Mouse (Mus musculus): ENCODE data around the gene Banp. TPM values are rescaled to one million over a fixed set of nuclear protein-coding genes. Genes with fewer than 3 reads are reported as not detected.
A peak's percentile ranks its signal among the peaks of the same experiment; 100 is the strongest.

Gene Banp
- polyA plus RNA-seq (2012; rRNA removed) = 28.3 and 35.3 TPM in 2 replicates

DNA sequence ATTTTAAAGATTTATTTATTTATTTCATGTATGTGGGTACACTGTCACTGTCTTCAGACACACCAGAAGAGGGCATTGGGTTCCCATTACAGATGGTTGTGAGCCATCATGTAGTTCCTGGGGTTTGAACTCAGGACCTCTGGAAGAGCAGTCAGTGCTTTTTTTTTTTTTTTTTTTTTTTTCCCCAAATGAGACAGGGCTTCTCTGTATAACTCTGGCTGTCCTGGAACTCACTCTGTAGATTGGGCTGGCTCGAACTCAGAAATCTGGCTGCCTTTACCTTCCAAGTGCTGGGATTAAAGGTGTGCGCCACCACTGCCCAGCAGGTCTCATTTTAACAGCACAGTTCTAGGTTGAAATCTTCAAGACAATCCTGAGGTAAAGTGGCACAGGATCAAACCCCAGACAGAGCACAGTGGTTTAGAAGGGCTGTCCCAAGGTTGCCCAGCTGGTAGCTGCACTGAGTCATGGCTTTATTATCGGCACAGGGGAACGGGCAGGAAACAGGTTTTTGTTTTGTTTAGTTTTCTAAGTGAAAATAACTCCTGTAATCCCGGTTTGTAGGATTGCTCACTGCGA is at the start of gene Banp:
Gene Banp (plus strand): TSS at position 529 of the 579 bp plus-strand sequence.
- 29% methylated on average over 6 of the region's 6 CpGs for WGBS
- DNase-seq (ENCODE audit: low read depth, low spot score) = no peak

DNA sequence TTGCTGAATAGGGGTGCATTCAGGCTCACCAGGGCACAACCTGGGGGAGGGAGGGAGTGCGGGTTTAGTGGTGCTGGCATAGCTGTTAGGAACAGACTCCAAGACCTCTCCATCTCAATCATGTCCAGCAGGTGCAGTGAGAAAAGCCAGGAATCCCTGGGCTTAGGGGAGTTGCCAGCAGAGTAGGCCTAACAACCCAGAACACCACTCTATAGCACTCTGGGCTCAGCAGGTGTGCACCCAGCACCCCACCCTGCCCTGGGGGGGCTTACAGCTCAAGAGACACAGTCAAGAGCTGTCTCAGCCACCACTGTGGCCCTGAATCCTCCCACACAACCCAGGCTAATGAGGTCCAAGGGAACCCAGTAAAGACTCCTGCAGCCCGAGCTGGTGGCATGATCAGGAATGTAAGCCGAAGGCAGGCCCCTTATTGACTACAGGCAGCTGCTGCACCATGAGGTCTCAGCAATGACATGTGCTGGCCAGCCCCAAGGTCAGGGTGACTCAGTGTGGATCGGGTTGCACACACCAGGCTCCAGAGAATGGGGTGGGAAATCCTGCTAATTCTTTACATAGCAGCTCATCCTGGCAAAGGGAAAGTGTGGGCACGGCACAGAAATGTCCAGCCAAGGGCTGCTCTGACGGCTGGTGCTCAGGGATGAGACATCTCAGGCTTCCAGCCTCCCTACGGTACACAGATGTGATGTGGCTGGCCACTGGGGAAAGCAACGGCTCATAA is 47.9 kb upstream of the Banp start:
- no peak for DNase-seq (ENCODE audit: low read depth, low spot score)

DNA sequence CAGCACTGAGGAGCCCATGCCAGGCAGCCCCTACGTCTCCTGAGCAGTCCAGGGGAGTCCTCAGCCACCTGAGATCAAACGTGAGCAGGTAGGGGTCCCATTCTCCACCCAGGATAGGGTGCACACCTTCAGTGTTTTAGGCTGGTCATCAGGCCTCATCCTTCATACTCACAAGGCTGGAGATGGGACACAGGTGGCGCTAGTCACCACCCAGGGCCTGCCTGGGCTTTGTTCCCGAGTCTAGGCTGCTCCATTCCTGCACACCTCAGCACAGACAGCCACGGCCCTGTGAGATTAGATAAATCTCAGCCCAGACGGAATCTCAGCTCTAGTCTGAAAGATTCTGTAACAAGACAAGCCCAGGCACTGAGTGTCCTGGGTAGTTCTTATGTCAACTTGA is 45.6 kb upstream of the Banp start:
- no peak for DNase-seq (ENCODE audit: low read depth, low spot score)

More for the DNA sequence above, 47.9 kb upstream of the Banp start:
- WGBS = 57% methylated on average over 8 of the region's 8 CpGs

DNA sequence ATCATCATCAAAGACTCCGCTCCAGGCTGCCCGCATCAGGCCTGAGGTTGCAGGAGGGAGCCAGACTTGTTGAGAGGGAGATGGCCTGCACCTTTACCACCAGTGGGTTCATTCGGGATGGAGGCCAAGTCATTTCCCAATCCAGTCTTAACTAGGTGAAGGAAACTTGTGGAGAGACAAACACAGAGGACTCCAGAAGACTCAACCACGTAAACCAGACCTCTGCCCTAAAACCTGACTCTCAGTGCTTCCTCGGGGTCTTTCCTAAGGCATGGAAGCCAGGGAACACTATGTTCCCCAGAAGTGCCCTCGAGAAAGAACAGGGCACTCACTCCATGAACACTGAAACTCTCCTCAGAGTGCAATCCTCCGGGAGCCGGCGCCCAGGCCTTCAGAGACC is 44.6 kb upstream of the Banp start:
- WGBS = 75% methylated on average over 9 of the region's 9 CpGs
- no peak for DNase-seq (ENCODE audit: low read depth, low spot score)

More for the DNA sequence above, 45.6 kb upstream of the Banp start:
- 67% methylated on average over 6 of the region's 6 CpGs for WGBS

DNA sequence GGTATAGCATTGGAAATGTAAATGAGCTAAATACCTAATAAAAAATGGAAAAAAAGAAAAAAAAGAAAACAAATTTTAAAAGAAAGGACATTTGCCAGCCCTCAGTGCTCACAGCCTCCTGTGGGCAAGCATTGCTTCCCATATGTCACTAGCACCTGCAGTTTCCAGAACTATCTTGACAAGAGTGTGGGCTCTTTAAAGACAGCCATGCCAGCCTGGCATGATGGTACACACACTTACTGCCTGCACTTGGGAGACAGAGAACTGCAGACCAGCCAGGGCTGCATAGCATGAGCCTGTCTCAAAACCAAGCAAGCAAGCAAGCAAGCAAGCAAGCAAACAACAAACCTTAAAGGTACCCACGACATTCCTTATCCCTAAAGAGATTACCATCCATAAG is 44.1 kb upstream of the Banp start:
- 27% methylated on average over 1 of the region's 1 CpGs for WGBS
- DNase-seq (ENCODE audit: low read depth, low spot score) = no peak

DNA sequence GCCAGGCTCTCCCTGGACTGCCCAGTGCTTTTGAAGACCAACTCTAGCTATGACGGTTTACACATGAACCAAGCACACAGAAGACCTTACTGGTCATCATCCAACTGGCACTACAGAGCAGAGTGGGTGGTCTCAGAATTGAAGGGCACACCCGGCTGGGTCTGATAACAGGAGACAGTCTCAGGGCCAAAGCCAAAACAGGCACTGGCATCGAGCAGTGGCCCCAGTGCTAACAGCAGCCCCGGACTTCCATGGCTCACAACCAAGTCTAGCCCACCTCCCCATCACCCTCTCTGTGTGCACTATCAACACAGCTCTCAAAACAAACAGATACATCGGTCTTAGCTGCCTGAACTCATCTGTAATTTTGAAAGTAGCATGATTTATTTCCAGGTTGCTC is 43.7 kb upstream of the Banp start:
- DNase-seq (ENCODE audit: low read depth, low spot score) = no peak
- 22% methylated on average over 5 of the region's 5 CpGs for WGBS

DNA sequence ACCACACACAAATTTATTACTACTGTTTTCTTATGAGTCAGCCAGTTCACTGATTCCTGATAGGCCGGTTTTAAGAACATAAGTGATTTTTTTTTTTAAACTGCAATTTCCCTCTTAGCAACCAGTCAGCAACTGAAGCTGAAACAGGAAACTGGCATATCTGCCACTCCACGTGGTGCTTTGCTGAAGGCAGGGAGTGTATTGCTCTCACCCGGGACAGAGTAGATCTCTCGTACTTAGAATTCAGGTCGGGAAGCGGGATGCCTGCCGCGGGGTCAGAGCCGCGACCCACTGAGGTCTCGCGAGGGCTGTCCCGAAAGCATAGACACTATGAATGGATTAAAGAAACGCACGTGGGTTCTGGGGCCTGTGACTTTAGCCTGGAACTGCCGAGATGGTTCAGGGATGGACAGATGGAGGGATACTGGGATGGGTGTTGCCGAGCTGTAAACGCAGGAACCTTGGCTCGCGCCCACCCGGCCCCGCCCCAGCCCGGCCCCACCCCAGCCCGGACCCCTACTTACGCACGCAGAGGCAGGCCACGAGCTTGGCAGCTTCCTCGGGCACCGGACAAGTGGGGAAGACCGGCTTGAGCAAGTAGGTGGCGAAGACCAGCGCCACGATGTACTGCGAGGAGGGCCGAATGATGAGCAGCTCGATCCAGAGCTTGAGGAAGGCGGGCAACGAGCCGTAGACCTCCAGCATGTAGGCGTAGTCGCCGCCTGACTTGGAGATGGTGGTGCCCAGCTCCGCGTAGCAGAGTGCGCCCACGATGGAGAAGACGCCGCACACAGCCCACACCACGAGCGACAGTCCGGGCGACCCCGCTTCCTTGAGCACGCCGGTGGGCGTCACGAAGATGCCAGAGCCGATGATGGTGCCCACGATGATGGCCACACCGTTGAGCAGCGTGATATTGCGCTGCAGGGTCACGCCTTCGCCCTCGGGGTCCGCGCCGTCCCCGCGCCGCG is 42.7 kb upstream of the Banp start:
- peak; percentile 62 for DNase-seq (ENCODE audit: low read depth, low spot score)
- under 1% methylated on average over 72 of the region's 72 CpGs for WGBS

DNA sequence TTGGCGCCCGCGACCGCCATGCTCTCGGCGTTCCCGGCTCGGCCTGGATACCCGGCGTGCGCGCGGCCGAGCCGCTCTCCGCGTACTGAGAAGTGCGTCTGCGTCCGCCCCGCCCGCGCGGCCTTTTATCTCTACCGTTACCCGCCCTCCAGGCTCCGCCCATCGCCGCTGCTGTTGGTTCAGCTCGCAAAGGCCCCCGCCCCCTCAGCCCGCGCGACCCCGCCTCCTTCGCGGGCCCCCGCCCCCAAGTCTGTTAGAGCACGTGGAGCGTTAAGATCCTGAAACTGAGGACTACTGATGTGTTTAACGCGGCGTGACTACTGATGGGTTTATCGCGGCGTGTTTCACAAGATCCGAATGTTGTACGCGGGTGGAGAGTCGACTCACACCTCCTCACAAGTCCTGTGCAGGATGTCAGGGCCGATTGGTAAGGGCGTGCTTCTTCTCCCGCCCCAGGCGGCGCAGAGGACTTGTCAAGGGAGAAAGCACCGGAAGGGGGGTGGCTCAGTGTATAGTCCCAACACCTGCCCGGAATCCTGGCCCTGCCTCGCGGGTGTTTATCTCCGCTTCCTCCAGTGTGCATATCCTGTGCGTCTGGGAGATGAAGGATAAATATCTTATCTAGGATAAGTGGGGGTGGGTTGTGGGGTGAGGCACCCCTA is 41.8 kb upstream of the Banp start, which contains the start of gene Slc7a5:
Gene Slc7a5 (minus strand): TSS at position 108 of the 662 bp plus-strand sequence.
- WGBS = under 1% methylated on average over 61 of the region's 61 CpGs
- peak; percentile 71 for DNase-seq (ENCODE audit: low read depth, low spot score)

DNA sequence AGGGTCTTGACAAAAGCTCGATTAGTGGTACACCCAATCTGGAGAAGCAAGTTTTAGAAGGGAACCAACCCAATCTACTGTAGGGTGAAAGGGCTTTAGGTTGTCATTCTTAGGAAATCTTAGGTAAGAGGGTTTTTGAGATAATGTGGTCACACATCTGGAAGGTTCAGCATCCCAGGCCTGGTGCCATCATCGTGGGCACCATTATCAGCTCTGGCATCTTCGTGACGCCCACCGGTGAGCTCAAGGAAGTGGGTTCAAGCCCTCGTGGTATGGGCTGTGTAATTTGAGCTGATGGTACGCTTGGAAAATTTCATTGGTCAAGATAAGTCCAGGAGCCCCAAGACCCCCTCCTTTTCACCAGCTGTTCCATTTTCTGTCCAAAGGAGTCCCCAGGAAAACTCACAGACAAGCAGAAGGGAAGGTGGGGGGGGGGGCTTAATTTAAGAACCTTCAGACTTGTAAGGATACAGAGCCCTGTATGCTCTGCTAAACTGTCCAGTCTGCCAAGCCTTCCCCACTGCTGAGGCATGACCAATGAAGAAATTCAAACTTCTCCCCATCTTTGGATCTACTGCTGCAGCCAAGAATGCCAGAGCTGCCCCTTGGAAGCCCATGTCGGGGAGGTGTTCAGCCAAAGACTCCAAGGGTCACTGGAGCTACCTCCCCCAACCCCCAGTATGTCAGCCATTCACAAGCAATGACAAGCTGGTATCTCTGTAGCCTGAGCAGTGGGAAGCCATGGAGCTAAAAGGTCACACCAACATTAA is 41.0 kb upstream of the Banp start:
- no peak for DNase-seq (ENCODE audit: low read depth, low spot score)
- WGBS = 62% methylated on average over 8 of the region's 8 CpGs

DNA sequence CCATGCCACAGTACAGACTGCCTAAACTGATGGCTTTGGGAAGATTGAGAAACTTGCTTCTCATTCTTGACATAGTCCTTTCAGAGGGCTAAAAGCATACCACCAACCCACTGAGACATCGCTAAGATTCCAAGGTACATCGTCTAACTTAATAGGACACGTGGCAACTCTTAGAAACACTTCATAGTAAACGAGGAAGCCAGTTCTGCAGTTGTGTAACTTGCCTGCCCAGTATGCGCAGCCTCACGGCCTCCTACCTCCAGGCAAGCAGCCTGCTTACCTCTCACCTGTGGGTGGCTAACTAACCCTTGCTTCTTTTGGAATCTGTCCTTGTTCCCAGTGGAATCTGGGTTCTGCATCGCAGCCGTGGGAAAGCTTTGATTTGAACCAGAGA is 40.4 kb upstream of the Banp start:
- DNase-seq (ENCODE audit: low read depth, low spot score) = no peak
- 45% methylated on average over 8 of the region's 8 CpGs for WGBS

DNA sequence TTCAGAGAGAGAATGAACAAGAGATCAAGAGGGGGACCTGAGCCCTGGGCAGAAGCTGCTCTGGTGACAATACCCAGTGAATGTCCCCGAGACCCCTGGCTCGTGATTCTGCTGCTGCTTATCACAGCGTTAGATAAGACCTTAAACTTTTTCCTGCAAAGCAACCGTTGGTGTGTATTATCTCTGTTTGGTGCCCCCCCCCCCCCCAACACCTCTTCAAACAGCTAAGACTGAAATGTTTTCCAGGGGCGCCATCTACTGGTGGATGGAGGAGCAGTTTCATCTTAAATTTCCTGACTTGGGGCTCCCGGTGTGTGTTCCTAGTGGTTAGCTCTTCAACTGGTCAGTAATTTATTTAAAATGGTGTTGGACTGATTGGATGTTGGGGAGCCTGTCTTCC is 39.9 kb upstream of the Banp start:
- 1% methylated on average over 6 of the region's 6 CpGs for WGBS
- DNase-seq (ENCODE audit: low read depth, low spot score) = peak; percentile 64

DNA sequence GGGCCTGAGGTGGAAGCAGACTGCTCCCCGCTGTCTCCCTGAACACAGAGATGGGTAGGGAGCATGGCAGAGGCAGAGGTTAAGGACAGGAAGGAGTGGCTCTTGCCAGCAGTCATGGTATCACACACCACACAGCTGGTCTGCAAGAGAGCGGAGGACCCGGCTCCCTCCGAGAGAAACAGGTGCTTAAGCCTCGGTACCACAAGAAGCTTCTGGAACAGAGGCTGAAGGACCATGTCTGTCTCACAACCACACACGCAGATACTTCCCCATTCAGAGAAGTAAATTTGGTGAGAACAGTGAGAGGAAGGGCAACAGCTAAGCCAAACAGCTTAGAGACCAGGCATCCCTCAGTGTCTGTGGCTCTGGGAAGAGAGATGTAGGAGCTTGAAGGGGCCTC is 38.1 kb upstream of the Banp start:
- no peak for DNase-seq (ENCODE audit: low read depth, low spot score)
- 87% methylated on average over 6 of the region's 6 CpGs for WGBS

DNA sequence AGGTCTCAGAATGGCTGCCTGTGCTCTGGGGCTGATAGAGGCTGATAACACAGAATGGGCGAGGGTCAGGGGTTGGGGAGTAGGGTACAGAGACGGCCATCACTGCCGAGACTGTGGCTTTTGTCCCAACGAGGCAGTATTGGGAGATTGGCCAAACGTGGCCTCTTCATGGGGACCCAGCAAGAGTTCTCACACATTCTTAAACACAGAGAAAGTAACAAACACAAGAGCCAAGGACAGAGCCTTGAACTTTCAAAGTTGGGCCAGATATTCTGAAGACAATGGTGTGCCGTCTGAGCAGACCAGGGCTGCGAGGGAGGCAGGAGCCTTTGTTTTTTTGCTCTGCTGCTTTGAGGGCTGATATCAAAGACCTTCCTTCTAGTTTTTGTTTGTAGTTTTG is 37.6 kb upstream of the Banp start:
- 79% methylated on average over 7 of the region's 7 CpGs for WGBS
- no peak for DNase-seq (ENCODE audit: low read depth, low spot score)

DNA sequence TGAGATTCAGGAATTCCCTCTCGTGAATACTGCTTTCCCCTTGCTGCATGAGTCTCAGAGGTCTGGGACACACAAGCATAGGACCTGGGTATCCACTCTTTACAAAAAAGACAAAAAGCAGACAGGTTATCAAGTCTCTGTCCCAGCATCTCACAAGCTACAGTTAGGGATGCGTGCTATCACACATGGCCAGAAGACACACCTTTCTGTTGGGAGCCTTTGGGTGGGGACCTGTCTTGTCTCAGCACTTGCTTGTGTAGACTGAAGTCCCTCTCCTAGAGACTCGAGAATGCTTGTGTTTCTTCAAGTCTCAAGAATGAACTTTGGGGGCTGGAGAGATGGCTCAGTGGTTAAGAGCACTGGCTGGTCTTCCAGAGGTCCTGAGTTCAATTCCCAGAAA is 36.7 kb upstream of the Banp start:
- DNase-seq (ENCODE audit: low read depth, low spot score) = no peak
- WGBS = 67% methylated on average over 3 of the region's 3 CpGs

DNA sequence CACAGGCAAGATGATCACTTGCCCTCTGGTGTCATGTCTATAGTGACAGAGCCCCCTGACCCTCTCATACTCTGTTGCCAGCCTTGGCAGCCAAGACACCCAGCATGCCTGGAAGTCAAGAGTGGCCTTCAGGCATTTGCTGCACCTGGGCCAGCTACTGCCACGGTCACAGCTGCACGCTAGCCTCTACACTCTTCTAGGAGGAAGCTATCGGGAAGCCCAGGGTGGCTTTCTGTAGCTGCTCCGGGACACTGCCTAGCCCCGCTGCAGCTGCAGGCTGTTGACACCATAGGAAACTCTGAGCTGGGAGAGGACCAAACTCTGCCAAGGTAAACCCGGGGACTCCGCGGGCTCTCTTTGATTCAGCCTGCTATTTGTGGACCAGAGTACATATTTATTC is 36.2 kb upstream of the Banp start:
- no peak for DNase-seq (ENCODE audit: low read depth, low spot score)
- WGBS = 23% methylated on average over 8 of the region's 8 CpGs

DNA sequence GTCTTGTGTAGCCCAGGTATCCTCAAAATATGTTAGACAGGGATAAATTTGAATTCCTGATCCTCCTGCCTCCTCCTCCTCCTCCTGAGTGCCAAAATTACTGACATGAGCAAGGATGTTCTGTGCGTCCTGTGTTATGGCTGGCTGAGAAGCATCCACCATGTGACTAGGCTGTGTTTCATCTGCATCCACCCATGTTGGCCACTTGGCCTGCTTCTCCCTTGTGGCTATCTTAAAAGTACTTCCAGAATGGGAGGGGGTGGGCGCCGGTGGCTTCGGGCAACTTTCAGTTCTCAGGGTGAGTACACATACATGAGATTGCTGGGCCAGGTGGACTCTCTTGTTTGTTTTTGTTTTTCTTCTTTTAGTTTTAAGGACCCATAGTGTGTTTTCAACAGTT is 30.4 kb upstream of the Banp start:
- WGBS = 40% methylated on average over 4 of the region's 4 CpGs

DNA sequence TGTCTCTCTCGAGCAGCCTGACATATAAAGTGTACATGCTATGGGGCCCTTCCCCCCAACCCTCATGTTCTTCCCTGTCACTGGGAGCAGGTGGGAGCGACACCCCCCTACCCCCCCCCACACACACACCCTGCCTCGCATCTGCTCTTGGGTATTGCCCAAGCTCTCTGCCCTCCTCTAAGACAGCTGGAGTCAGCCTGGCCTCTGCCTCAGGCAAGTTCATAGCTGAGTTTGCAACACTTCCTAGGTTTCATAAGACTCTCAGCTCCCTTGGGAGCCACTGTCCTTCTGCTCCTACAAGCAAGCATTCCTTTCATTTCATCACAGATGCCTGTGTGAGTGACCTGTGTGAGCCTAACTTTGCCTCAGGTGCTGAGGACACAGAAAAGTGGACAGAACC is 29.8 kb upstream of the Banp start:
- 23% methylated on average over 3 of the region's 3 CpGs for WGBS
- DNase-seq (ENCODE audit: low read depth, low spot score) = no peak

More for the DNA sequence above, 30.4 kb upstream of the Banp start:
- no peak for DNase-seq (ENCODE audit: low read depth, low spot score)

DNA sequence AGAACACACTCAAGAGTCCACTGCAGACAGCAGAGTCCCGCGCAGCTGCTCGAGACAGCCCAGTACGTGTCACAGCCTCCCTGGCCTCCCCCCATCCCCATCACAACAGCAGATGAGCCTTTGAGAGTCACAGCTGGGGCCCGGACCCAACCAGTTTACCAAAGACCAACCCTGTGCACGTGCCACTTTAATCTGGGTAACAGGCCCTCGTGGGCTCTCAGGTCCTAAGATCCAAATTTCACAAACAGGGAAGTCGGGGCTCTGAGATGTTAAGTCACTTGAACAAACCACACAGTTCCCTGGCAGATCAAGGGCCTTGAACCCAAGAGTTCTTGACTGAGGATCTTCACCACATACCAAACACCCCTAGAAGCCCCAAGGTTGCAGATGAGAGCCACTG is 28.0 kb upstream of the Banp start:
- WGBS = 63% methylated on average over 8 of the region's 8 CpGs

DNA sequence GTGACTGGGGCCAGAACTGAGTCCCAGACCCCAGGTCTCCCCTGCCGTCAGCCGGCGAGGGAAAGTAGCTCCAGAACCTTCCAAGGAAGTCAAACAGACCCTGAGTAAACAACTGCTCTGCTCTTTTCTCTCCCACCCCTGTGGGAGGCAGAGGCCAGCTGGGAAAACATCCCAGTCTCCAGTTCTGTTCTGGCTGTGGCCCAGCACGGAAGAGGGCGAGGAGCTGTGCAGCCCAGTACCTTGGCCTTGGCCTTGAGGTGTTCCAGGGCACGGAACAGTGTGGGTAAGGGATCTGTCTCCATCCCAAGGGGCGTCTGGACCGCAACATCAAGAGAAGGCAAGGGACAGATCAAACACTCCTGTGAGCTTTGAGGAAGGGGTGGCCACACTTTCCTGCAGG is 27.4 kb upstream of the Banp start:
- 14% methylated on average over 8 of the region's 8 CpGs for WGBS
- DNase-seq (ENCODE audit: low read depth, low spot score) = no peak

More for the DNA sequence above, 28.0 kb upstream of the Banp start:
- DNase-seq (ENCODE audit: low read depth, low spot score) = no peak
